Mouse (Mus musculus) neural tube, embryonic 11.5 days (tissue): ENCODE data around the gene Olfr1019. TPM values are rescaled to one million over a fixed set of nuclear protein-coding genes. Genes with fewer than 3 reads are reported as not detected.

Source experiments
- polyA plus RNA-seq: library from polyadenylated mRNA; unstranded; fragments of >200 nt; fragmentation: Nextera tagmentation; extraction: Ambion mirVana; gene quantifications from 2 replicates; pipeline ENCODE4 v1.2.1, GENCODE M21; 2014

The Olfr1019 gene
- polyA plus RNA-seq, 1 experiment from 2014 or later, result not detected

Other genes with a start within 250 kb of the Olfr1019 start
- gene Olfr1000, start 233.6 kb downstream of the Olfr1019 start, polyA plus RNA-seq, result not detected in 2 replicates
- gene Olfr1002, start 194.8 kb downstream of the Olfr1019 start, polyA plus RNA-seq, result not detected in 2 replicates
- not detected in 2 replicates for gene Olfr154, start 181.0 kb downstream of the Olfr1019 start, polyA plus RNA-seq
- not detected in 2 replicates for gene Olfr1006, start 166.7 kb downstream of the Olfr1019 start, polyA plus RNA-seq
- gene Olfr1008, start 156.1 kb downstream of the Olfr1019 start, polyA plus RNA-seq, result not detected in 2 replicates
- gene Olfr1009, start 130.1 kb downstream of the Olfr1019 start, polyA plus RNA-seq, result not detected in 2 replicates
- not detected in 2 replicates for gene Olfr1012, start 82.7 kb downstream of the Olfr1019 start, polyA plus RNA-seq
- not detected in 2 replicates for gene Olfr1013, start 78.4 kb downstream of the Olfr1019 start, polyA plus RNA-seq
- gene Olfr1014, start 72.8 kb downstream of the Olfr1019 start, polyA plus RNA-seq, result not detected in 2 replicates
- gene Olfr1015, start 63.5 kb downstream of the Olfr1019 start, polyA plus RNA-seq, result not detected in 2 replicates
- gene Olfr1016, start 42.9 kb downstream of the Olfr1019 start, polyA plus RNA-seq, result not detected in 2 replicates
- not detected in 2 replicates for gene Olfr1018, start 27.0 kb downstream of the Olfr1019 start, polyA plus RNA-seq
- not detected in 2 replicates for gene Olfr1020, start 1.5 kb upstream of the Olfr1019 start, polyA plus RNA-seq
- not detected in 2 replicates for gene Olfr1022, start 23.1 kb upstream of the Olfr1019 start, polyA plus RNA-seq
- not detected in 2 replicates for gene Olfr1023, start 40.2 kb upstream of the Olfr1019 start, polyA plus RNA-seq
- not detected in 2 replicates for gene Olfr1024, start 59.6 kb upstream of the Olfr1019 start, polyA plus RNA-seq
- not detected in 2 replicates for gene Olfr1025-ps1, start 69.7 kb upstream of the Olfr1019 start, polyA plus RNA-seq
- gene Olfr1026, start 76.1 kb upstream of the Olfr1019 start, polyA plus RNA-seq, result not detected in 2 replicates
- not detected in 2 replicates for gene Olfr1028, start 105.0 kb upstream of the Olfr1019 start, polyA plus RNA-seq
- gene Olfr1029, start 128.4 kb upstream of the Olfr1019 start, polyA plus RNA-seq, result not detected in 2 replicates
- gene Olfr1030, start 133.8 kb upstream of the Olfr1019 start, polyA plus RNA-seq, result not detected in 2 replicates
- not detected in 2 replicates for gene Olfr1031, start 144.8 kb upstream of the Olfr1019 start, polyA plus RNA-seq
- not detected in 2 replicates for gene Olfr1032, start 160.1 kb upstream of the Olfr1019 start, polyA plus RNA-seq
- not detected in 2 replicates for gene Olfr1033, start 175.2 kb upstream of the Olfr1019 start, polyA plus RNA-seq
- not detected in 2 replicates for gene Olfr1034, start 200.4 kb upstream of the Olfr1019 start, polyA plus RNA-seq
- gene Olfr1036, start 228.5 kb upstream of the Olfr1019 start, polyA plus RNA-seq, result not detected in 2 replicates
- gene Olfr1037, start 241.9 kb upstream of the Olfr1019 start, polyA plus RNA-seq, result not detected in 2 replicates